ENCODE assay signal across 8 mouse cellular contexts in genomic region chr9:69988706-69989302, GRCm38 (mm10). TPM values are rescaled to one million over a fixed set of nuclear protein-coding genes. Genes with fewer than 3 reads are reported as not detected.
A peak's percentile ranks its signal among the peaks of the same experiment; 100 is the strongest.
DNase-seq lines count a peak whose midpoint lies in the region; ATAC-seq and TF ChIP-seq lines count a peak whose summit lies in the region.

No protein-coding gene starts in this region.

- 30% methylated on average over 16 of the region's 16 CpGs for WGBS in heart, embryonic 10.5 days
- WGBS in forebrain, embryonic 15.5 days, result 39% methylated on average over 16 of the region's 16 CpGs
- WGBS in liver, embryonic 16.5 days (ENCODE audit: insufficient replicate concordance), result 23% methylated on average over 16 of the region's 16 CpGs

- peaks cover 20% of the 10 kb centered on the region for H3K4me1 ChIP-seq in heart, embryonic 10.5 days
- H3K4me1 ChIP-seq in ES-Bruce4 (ENCODE audit: control insufficient read depth, insufficient read depth, low read length), result no peaks in the 10 kb centered on the region
- H3K4me1 ChIP-seq in forebrain, embryonic 15.5 days, result peaks cover 30% of the 10 kb centered on the region
- H3K4me1 ChIP-seq in liver, embryonic 16.5 days (ENCODE audit: control insufficient read depth, low read depth, low read length), result peaks cover 31% of the 10 kb centered on the region

- TF ChIP-seq EP300 in ES-Bruce4 (IDR thresholded peaks at IDR 0.05; ENCODE audit: insufficient read depth, low read depth, low read length), result no peak

- H3K9me3 ChIP-seq in heart, embryonic 10.5 days, result no peaks in the 10 kb centered on the region
- H3K9me3 ChIP-seq in ES-Bruce4 (replicated peaks; ENCODE audit: control insufficient read depth, insufficient read depth, low read length, poor library complexity, severe bottlenecking), result no peaks in the 10 kb centered on the region
- no peaks in the 10 kb centered on the region for H3K9me3 ChIP-seq in forebrain, embryonic 15.5 days
- no peaks in the 10 kb centered on the region for H3K9me3 ChIP-seq in liver, embryonic 16.5 days (replicated peaks; ENCODE audit: control insufficient read depth, low read length)

- TF ChIP-seq CTCF in ES-Bruce4 (IDR thresholded peaks at IDR 0.05; ENCODE audit: low read depth, low read length), result no peak

- TF ChIP-seq POLR2A in ES-Bruce4 (IDR thresholded peaks at IDR 0.05; ENCODE audit: insufficient read depth, low read length), result no peak

- peak overlapping the region; percentile 99 for H3K27ac ChIP-seq in heart, embryonic 10.5 days
- peak overlapping the region; percentile 67 for H3K27ac ChIP-seq in ES-Bruce4 (ENCODE audit: insufficient read depth, low read length)
- peak overlapping the region; percentile 90 for H3K27ac ChIP-seq in forebrain, embryonic 15.5 days (replicated peaks)
- peak overlapping the region; percentile 96 for H3K27ac ChIP-seq in liver, embryonic 16.5 days (ENCODE audit: low read length)

- H3K9ac ChIP-seq in ES-Bruce4 (ENCODE audit: low read depth, poor library complexity, severe bottlenecking), result peak overlapping the region; percentile 40
- H3K9ac ChIP-seq in forebrain, embryonic 15.5 days (replicated peaks), result peak overlapping the region; percentile 96
- peak overlapping the region; percentile 100 for H3K9ac ChIP-seq in liver, embryonic 16.5 days (ENCODE audit: low read depth, low read length)

- peak overlapping the region; percentile 47 for H3K4me2 ChIP-seq in forebrain, embryonic 15.5 days (replicated peaks)
- peak overlapping the region; percentile 63 for H3K4me2 ChIP-seq in liver, embryonic 16.5 days (ENCODE audit: low read depth, low read length)

- ATAC-seq in forebrain, embryonic 15.5 days (replicated peaks), result no peak
- ATAC-seq in liver, embryonic 16.5 days (ENCODE audit: low read depth), result no peak
- no peak for ATAC-seq in granulocyte monocyte progenitor cell, adult 5-6 weeks (replicated peaks; ENCODE audit: poor library complexity, severe bottlenecking)

- DNase-seq in heart, embryonic 10.5 days (ENCODE audit: low spot score), result no peak
- DNase-seq in heart, postnatal 4 days, result no peak
- DNase-seq in urinary bladder, postnatal 36 days (ENCODE audit: low spot score in 2 of 2), result no peak
- DNase-seq in thymus, postnatal 25 days, result no peak

- H3K27me3 ChIP-seq in heart, embryonic 10.5 days (ENCODE audit: insufficient read depth, poor library complexity, severe bottlenecking), result no peaks in the 10 kb centered on the region
- no peaks in the 10 kb centered on the region for H3K27me3 ChIP-seq in ES-Bruce4 (ENCODE audit: control insufficient read depth, insufficient read depth, low read length, poor library complexity, severe bottlenecking)
- H3K27me3 ChIP-seq in forebrain, embryonic 15.5 days, result no peaks in the 10 kb centered on the region
- no peaks in the 10 kb centered on the region; the same call in 1 of the 2 replicates for H3K27me3 ChIP-seq in liver, embryonic 16.5 days (ENCODE audit: control insufficient read depth, insufficient read depth, low read depth, low read length)

- peak overlapping the region; percentile 100 for H3K4me3 ChIP-seq in heart, embryonic 10.5 days
- H3K4me3 ChIP-seq in ES-Bruce4 (ENCODE audit: low read depth, low read length), result peak overlapping the region; percentile 43
- H3K4me3 ChIP-seq in forebrain, embryonic 15.5 days, result peak overlapping the region; percentile 84
- peak overlapping the region; percentile 100 for H3K4me3 ChIP-seq in liver, embryonic 16.5 days (ENCODE audit: low read depth, low read length)

- H3K36me3 ChIP-seq in heart, embryonic 10.5 days, result peaks cover 20% of the 10 kb centered on the region; the same call in 1 of the 2 replicates
- H3K36me3 ChIP-seq in ES-Bruce4 (ENCODE audit: control insufficient read depth, insufficient read depth, low read length, poor library complexity, severe bottlenecking), result 0 out of 2 replicates have a peak, but pooled peaks cover 4% of the 10 kb centered on the region
- no peaks in the 10 kb centered on the region for H3K36me3 ChIP-seq in forebrain, embryonic 15.5 days
- peaks cover 2% of the 10 kb centered on the region for H3K36me3 ChIP-seq in liver, embryonic 16.5 days (ENCODE audit: control insufficient read depth, insufficient read depth)

RNA-seq across cellular contexts. Expression of gene Bnip2, which starts 0.5 kb away (rescaled TPM):
- 128 and 132 TPM in 2 replicates for polyA plus RNA-seq in heart, embryonic 10.5 days (2016; fragmentation: Nextera tagmentation; extraction: Ambion mirVana)
- total RNA-seq in heart, postnatal 4 days (2021), result 100 to 1,000 TPM; 105 to 107 TPM
- 63.6 and 65.6 TPM in 2 replicates for polyA plus RNA-seq in ES-Bruce4 (2011; ENCODE audit: insufficient read depth, insufficient read length, low read depth, missing spikeins)
- 104 and 105 TPM in 2 replicates for polyA plus RNA-seq in forebrain, embryonic 15.5 days (2015; fragmentation: Nextera tagmentation; extraction: Ambion mirVana)
- 42.3 and 43.3 TPM in 2 replicates for polyA plus RNA-seq in liver, embryonic 16.5 days (2015; fragmentation: Nextera tagmentation; extraction: Ambion mirVana)
- 92.4 and 110 TPM in 2 replicates for total RNA-seq in granulocyte monocyte progenitor cell, adult 5-6 weeks (2014; fragmentation: Nextera tagmentation)
- total RNA-seq in granulocyte monocyte progenitor cell, adult 5-6 weeks (2017), result 108 and 140 TPM in 2 replicates

RNA-seq across cellular contexts. Expression of gene Gtf2a2, which starts 23.5 kb away (rescaled TPM):
- 170 and 182 TPM in 2 replicates for polyA plus RNA-seq in heart, embryonic 10.5 days (2016; fragmentation: Nextera tagmentation; extraction: Ambion mirVana)
- total RNA-seq in heart, postnatal 4 days (2021), result 10 to 100 TPM; 88.0 to 93.6 TPM
- polyA plus RNA-seq in ES-Bruce4 (2011; ENCODE audit: insufficient read depth, insufficient read length, low read depth, missing spikeins), result 111 and 122 TPM in 2 replicates
- polyA plus RNA-seq in forebrain, embryonic 15.5 days (2015; fragmentation: Nextera tagmentation; extraction: Ambion mirVana), result 208 and 210 TPM in 2 replicates
- 106 and 113 TPM in 2 replicates for polyA plus RNA-seq in liver, embryonic 16.5 days (2015; fragmentation: Nextera tagmentation; extraction: Ambion mirVana)
- total RNA-seq in granulocyte monocyte progenitor cell, adult 5-6 weeks (2014; fragmentation: Nextera tagmentation), result 92.2 and 108 TPM in 2 replicates
- total RNA-seq in granulocyte monocyte progenitor cell, adult 5-6 weeks (2017), result 102 and 108 TPM in 2 replicates

RNA-seq across cellular contexts. Expression of gene Gcnt3, which starts 49.1 kb away (rescaled TPM):
- not detected in 2 replicates for polyA plus RNA-seq in heart, embryonic 10.5 days (2016; fragmentation: Nextera tagmentation; extraction: Ambion mirVana)
- not detected for total RNA-seq in heart, postnatal 4 days (2021)
- polyA plus RNA-seq in ES-Bruce4 (2011; ENCODE audit: insufficient read depth, insufficient read length, low read depth, missing spikeins), result 0.18 and 0.61 TPM in 2 replicates
- polyA plus RNA-seq in forebrain, embryonic 15.5 days (2015; fragmentation: Nextera tagmentation; extraction: Ambion mirVana), result not detected in 2 replicates
- polyA plus RNA-seq in liver, embryonic 16.5 days (2015; fragmentation: Nextera tagmentation; extraction: Ambion mirVana), result 0.07 TPM in 1 of 2 replicates, not detected in the other
- total RNA-seq in granulocyte monocyte progenitor cell, adult 5-6 weeks (2014; fragmentation: Nextera tagmentation), result not detected in 2 replicates
- not detected in 2 replicates for total RNA-seq in granulocyte monocyte progenitor cell, adult 5-6 weeks (2017)

Comparison
In these comparisons a context has a peak if more than half of its experiments do, and no peak if none do; other contexts are left out.
1. H3K4me3 ChIP-seq: peak in every context shown above with its lines; median percentile 100 in heart, embryonic 10.5 days; 100 in liver, embryonic 16.5 days; 84 in forebrain, embryonic 15.5 days; 43 in ES-Bruce4.
2. H3K9ac ChIP-seq: peak in every context shown above with its lines; median percentile 100 in liver, embryonic 16.5 days; 96 in forebrain, embryonic 15.5 days; 40 in ES-Bruce4.